Mouse (Mus musculus): ENCODE measurements around the gene Tpx2.

Gene Tpx2

DNA sequence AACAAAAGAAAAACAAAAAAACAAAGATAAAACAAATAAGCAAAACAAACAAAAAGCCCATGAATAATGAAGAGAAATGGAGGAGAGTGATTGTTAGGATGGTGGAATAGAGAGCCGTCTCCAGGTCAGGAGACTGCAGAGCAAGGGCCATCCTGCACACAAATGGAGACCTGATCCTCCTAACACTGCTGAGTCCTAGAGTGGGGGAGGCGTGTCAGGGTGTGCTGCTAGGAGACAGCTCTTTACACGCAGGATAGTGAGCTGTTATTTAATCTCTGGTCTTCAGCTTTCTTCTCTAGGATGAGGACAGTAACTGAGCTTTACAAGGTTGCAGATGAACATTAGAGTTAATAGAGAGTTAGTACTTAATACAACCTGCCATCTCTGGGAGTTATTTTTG lies 14.9 kb downstream of the Tpx2 start:
- no peak for TF ChIP-seq NANOG (IDR thresholded peaks at IDR 0.05; ENCODE audit: borderline replicate concordance, low read length)
- no peak for TF ChIP-seq POU5F1 (IDR thresholded peaks at IDR 0.05; ENCODE audit: borderline replicate concordance, low read length)
- TF ChIP-seq CTCF (conservative IDR thresholded peaks at IDR 0.05; ENCODE audit: low read length): no peak
- Histone ChIP-seq H3K27me3 (ENCODE audit: insufficient read depth, low read length) (no peaks in the 10 kb centered on the region), H3K4me3 (replicated peaks; ENCODE audit: low read length) (no peak overlapping the region), H3K4me1 (replicated peaks; ENCODE audit: low read depth, low read length) (peaks cover 46% of the 10 kb centered on the region), H3K36me3 (ENCODE audit: insufficient read depth, low read length) (peaks cover 93% of the 10 kb centered on the region), H3K9me3 (ENCODE audit: low read length) (no peaks in the 10 kb centered on the region)

DNA sequence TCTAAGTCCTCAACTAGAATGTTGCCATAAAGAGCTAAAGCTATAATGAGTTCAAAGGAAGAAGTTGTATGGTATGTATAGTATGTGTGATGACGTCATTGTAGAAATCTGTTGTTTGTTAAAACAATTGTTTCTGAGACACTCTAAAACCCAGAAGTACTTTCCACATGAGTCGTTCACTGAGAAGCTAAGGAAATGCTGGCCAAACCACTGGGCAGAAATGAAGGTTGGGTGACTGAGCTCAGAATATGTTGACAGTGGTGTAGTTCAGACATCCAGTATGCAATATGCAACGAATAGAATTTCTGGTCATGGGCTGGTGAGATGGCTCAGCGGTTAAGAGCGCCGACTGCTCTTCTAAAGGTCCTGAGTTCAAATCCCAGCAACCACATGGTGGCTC lies 15.6 kb downstream of the Tpx2 start:
- Histone ChIP-seq H3K36me3 (ENCODE audit: insufficient read depth, low read length) (peaks cover 92% of the 10 kb centered on the region), H3K27me3 (ENCODE audit: insufficient read depth, low read length) (no peaks in the 10 kb centered on the region), H3K4me3 (replicated peaks; ENCODE audit: low read length) (no peak overlapping the region), H3K9me3 (ENCODE audit: low read length) (no peaks in the 10 kb centered on the region), H3K4me1 (replicated peaks; ENCODE audit: low read depth, low read length) (peaks cover 44% of the 10 kb centered on the region)
- TF ChIP-seq CTCF (conservative IDR thresholded peaks at IDR 0.05; ENCODE audit: low read length) (no peak), POU5F1 (IDR thresholded peaks at IDR 0.05; ENCODE audit: borderline replicate concordance, low read length) (no peak), NANOG (IDR thresholded peaks at IDR 0.05; ENCODE audit: borderline replicate concordance, low read length) (no peak)

DNA sequence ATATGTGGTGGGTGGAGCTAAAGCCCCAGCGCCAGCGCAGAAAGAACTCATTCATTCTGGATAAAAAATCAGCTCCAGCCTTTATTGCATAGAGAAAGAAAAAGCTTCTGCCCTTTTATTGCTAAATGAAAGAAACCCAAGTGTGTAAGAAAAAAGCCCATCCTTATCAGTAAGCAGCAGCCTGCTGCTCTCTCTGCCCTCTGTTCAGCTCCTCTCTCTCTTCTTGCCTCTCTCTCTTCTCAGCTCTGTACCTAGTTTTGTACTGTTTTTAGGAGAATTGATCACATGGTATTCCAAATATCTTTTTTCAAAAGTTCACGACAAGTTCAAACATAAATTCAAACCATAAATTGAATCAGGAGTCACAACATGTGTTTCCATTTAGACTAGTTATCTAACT lies 30.5 kb downstream of the Tpx2 start:
- H3K9me3 ChIP-seq (ENCODE audit: low read length): no peaks in the 10 kb centered on the region
- TF ChIP-seq POU5F1 (IDR thresholded peaks at IDR 0.05; ENCODE audit: borderline replicate concordance, low read length) (no peak), NANOG (IDR thresholded peaks at IDR 0.05; ENCODE audit: borderline replicate concordance, low read length) (no peak), CTCF (conservative IDR thresholded peaks at IDR 0.05; ENCODE audit: low read length) (no peak)
- no peaks in the 10 kb centered on the region for H3K27me3 ChIP-seq (ENCODE audit: insufficient read depth, low read length)
- peaks cover 96% of the 10 kb centered on the region for H3K36me3 ChIP-seq (ENCODE audit: insufficient read depth, low read length)
- H3K4me1 ChIP-seq (replicated peaks; ENCODE audit: low read depth, low read length): no peaks in the 10 kb centered on the region; the same call in 1 of the 2 replicates
- H3K4me3 ChIP-seq (replicated peaks; ENCODE audit: low read length): no peak overlapping the region

DNA sequence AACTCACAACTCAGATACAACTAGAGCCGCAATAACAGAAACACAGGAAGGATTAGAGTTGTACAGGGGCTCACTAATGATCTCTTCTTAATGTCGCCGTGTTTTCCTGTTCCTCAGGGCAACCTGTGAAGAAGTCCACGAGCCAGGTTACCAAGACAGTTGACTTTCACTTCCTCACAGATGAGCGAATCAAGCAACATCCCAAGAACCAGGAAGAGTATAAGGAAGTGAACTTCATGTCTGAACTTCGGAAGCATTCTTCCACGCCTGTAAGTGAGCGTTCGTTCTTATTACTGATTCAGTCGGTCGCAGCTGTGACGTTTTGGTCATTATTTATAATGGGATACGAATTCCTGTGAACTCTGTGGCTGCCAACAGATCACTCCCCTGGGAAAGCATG lies 33.1 kb downstream of the Tpx2 start:
- Histone ChIP-seq H3K4me3 (replicated peaks; ENCODE audit: low read length) (no peak overlapping the region), H3K36me3 (ENCODE audit: insufficient read depth, low read length) (peaks cover 97% of the 10 kb centered on the region), H3K27me3 (ENCODE audit: insufficient read depth, low read length) (no peaks in the 10 kb centered on the region), H3K9me3 (ENCODE audit: low read length) (no peaks in the 10 kb centered on the region), H3K4me1 (replicated peaks; ENCODE audit: low read depth, low read length) (peaks cover 12% of the 10 kb centered on the region)
- TF ChIP-seq CTCF (conservative IDR thresholded peaks at IDR 0.05; ENCODE audit: low read length) (no peak), NANOG (IDR thresholded peaks at IDR 0.05; ENCODE audit: borderline replicate concordance, low read length) (no peak), POU5F1 (IDR thresholded peaks at IDR 0.05; ENCODE audit: borderline replicate concordance, low read length) (no peak)

DNA sequence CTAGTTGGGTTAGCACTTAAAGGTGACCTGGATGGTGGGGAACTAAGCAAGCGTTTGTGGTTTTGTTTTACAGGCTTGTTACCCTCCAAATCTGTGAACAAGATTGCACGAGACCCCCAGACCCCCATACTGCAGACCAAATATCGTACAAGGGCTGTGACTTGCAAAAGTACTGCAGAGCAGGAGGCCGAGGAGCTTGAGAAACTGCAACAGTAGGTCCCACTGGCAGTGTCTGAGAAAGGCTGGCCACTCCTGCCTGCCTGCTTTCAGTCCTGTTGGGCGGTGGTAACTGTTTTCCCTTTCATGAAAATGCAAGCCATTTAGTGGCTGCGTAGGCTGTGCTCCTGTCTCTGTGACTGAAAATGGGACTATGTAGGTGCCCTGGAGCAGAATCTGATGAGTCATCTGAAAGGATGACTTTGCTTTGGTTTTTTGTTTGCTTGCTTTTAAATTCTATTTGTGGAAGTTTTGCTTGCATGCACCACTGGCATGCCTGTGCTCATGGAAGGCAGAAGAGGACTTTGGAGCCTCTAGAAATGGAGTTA lies 36.4 kb downstream of the Tpx2 start:
- Histone ChIP-seq H3K36me3 (ENCODE audit: insufficient read depth, low read length) (peaks cover 99% of the 10 kb centered on the region), H3K4me1 (replicated peaks; ENCODE audit: low read depth, low read length) (peaks cover 12% of the 10 kb centered on the region), H3K4me3 (replicated peaks; ENCODE audit: low read length) (no peak overlapping the region), H3K9me3 (ENCODE audit: low read length) (no peaks in the 10 kb centered on the region), H3K27me3 (ENCODE audit: insufficient read depth, low read length) (no peaks in the 10 kb centered on the region)
- TF ChIP-seq CTCF (conservative IDR thresholded peaks at IDR 0.05; ENCODE audit: low read length) (no peak), POU5F1 (IDR thresholded peaks at IDR 0.05; ENCODE audit: borderline replicate concordance, low read length) (no peak), NANOG (IDR thresholded peaks at IDR 0.05; ENCODE audit: borderline replicate concordance, low read length) (no peak)

DNA sequence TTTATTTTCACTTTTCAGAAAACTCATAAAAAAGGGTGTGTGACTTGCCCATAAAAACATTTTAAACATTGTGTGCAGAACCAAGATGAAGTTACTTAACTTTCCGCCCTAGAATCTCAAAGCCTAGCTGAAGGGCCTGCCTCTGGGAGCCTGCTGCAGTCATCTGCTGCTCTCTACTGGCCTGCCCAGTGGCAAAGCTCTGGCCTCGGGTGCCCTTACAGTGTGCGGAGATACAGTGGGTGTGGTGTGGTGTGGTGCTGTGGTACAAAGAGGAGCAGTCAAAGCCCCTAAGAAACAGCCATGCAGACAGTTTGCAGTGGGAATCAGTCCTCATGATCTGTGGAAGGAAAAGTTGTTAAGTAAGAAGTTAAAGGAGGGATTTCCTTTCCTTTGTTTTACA lies 39.5 kb downstream of the Tpx2 start:
- TF ChIP-seq CTCF (conservative IDR thresholded peaks at IDR 0.05; ENCODE audit: low read length): no peak
- TF ChIP-seq POU5F1 (IDR thresholded peaks at IDR 0.05; ENCODE audit: borderline replicate concordance, low read length): no peak
- TF ChIP-seq NANOG (IDR thresholded peaks at IDR 0.05; ENCODE audit: borderline replicate concordance, low read length): no peak
- Histone ChIP-seq H3K27me3 (ENCODE audit: insufficient read depth, low read length) (no peaks in the 10 kb centered on the region), H3K36me3 (ENCODE audit: insufficient read depth, low read length) (peaks cover 97% of the 10 kb centered on the region), H3K4me1 (replicated peaks; ENCODE audit: low read depth, low read length) (peaks cover 31% of the 10 kb centered on the region), H3K4me3 (replicated peaks; ENCODE audit: low read length) (no peak overlapping the region), H3K9me3 (ENCODE audit: low read length) (no peaks in the 10 kb centered on the region)

DNA sequence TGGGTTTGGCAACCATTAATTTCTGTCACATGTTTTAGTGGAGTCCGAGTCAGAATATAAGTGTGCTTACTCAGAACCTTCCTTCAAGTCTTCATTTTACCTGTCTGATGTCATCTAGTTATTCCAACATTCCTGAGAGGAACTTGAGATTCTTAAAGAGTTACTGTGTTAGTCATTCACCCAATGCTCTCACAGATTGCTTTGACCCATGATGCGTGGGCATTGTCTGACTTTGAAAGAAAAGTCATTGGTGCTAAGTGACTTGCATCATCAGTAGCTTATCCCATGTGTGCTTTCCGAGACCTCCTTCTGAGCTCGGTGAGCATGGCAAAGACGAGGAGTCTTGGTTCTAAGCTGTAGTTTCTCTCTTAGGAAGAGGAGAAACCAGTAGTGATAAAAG lies 41.0 kb downstream of the Tpx2 start:
- H3K36me3 ChIP-seq (ENCODE audit: insufficient read depth, low read length): peaks cover 97% of the 10 kb centered on the region
- H3K9me3 ChIP-seq (ENCODE audit: low read length): no peaks in the 10 kb centered on the region
- no peak for TF ChIP-seq POU5F1 (IDR thresholded peaks at IDR 0.05; ENCODE audit: borderline replicate concordance, low read length)
- TF ChIP-seq CTCF (conservative IDR thresholded peaks at IDR 0.05; ENCODE audit: low read length): no peak
- no peak for TF ChIP-seq NANOG (IDR thresholded peaks at IDR 0.05; ENCODE audit: borderline replicate concordance, low read length)
- no peaks in the 10 kb centered on the region for H3K27me3 ChIP-seq (ENCODE audit: insufficient read depth, low read length)
- H3K4me3 ChIP-seq (replicated peaks; ENCODE audit: low read length): no peak overlapping the region
- peaks cover 30% of the 10 kb centered on the region for H3K4me1 ChIP-seq (replicated peaks; ENCODE audit: low read depth, low read length)

DNA sequence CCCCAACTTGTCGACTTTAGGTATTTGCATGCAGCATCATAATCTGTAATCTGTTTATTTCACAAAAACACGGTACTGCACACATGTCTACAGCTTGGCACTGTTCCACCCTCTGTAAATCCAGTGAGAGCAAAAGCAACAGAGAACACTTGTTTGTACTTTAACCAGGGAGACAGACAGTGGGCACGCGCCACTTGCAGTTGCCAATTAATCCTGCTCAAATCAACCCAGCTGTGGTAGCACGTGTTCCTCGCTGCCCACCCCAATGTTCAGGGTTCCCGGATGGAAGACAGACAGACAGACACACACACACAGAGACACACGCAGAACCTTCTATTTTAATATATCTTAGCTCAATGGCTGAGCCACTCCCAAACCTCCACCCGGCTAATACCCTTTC lies 48.1 kb downstream of the Tpx2 start:
- TF ChIP-seq POU5F1 (IDR thresholded peaks at IDR 0.05; ENCODE audit: borderline replicate concordance, low read length): no peak
- TF ChIP-seq NANOG (IDR thresholded peaks at IDR 0.05; ENCODE audit: borderline replicate concordance, low read length): no peak
- TF ChIP-seq CTCF (conservative IDR thresholded peaks at IDR 0.05; ENCODE audit: low read length): no peak
- peaks cover 31% of the 10 kb centered on the region for H3K4me1 ChIP-seq (replicated peaks; ENCODE audit: low read depth, low read length)

DNA sequence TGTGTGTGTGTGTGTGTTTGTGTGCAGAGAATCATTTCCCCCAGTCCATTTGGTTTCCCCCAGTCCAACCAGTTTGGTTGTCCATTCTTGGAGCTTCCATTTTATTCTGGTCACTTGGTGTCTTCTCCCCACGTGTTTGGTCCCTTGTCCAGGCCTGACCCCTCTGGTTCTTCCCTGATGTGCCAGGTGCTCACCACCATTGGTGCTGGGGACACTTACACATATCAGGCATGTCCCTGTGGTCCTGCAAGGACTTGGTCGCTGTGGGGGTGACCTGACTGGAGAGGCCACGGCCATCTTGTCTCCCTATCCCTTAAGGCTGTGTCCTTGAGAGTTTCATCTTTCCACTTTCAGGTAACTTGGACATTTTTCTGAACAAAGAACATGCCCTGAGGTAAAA lies 49.2 kb downstream of the Tpx2 start:
- no peaks in the 10 kb centered on the region for H3K27me3 ChIP-seq (ENCODE audit: insufficient read depth, low read length)
- H3K4me1 ChIP-seq (replicated peaks; ENCODE audit: low read depth, low read length): peaks cover 20% of the 10 kb centered on the region
- H3K9me3 ChIP-seq (ENCODE audit: low read length): no peaks in the 10 kb centered on the region
- TF ChIP-seq NANOG (IDR thresholded peaks at IDR 0.05; ENCODE audit: borderline replicate concordance, low read length) (no peak), POU5F1 (IDR thresholded peaks at IDR 0.05; ENCODE audit: borderline replicate concordance, low read length) (no peak), CTCF (conservative IDR thresholded peaks at IDR 0.05; ENCODE audit: low read length) (no peak)
- H3K4me3 ChIP-seq (replicated peaks; ENCODE audit: low read length): no peak overlapping the region
- peaks cover 48% of the 10 kb centered on the region for H3K36me3 ChIP-seq (ENCODE audit: insufficient read depth, low read length)

More for the DNA sequence above, 48.1 kb downstream of the Tpx2 start:
- Histone ChIP-seq H3K9me3 (ENCODE audit: low read length) (no peaks in the 10 kb centered on the region), H3K4me3 (replicated peaks; ENCODE audit: low read length) (no peak overlapping the region), H3K27me3 (ENCODE audit: insufficient read depth, low read length) (no peaks in the 10 kb centered on the region), H3K36me3 (ENCODE audit: insufficient read depth, low read length) (peaks cover 58% of the 10 kb centered on the region)

All from E14TG2a.4 (cell line).